29 mouse cellular contexts compared by ENCODE assay signal in the genomic region with DNA sequence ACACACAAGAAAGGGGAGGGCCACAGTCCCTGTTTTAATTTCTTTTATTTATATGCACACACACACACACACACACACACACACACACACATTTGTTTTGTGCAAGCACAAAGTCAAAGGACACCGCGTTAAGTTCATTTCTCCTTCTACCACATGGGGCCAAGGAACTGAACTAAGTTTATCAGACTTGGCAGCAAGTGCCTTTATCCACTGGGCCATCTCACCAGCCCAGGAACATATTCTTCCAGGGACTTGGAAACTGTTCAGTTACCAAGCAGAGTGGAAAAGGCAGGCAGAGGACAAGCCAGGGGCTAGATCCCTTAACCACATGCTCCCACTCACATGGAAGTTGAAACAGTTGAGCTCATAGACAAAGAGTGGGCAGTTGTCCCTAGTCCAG. TPM values are rescaled to one million over a fixed set of nuclear protein-coding genes. Genes with fewer than 3 reads are reported as not detected.
DNase-seq lines count a peak whose midpoint lies in the region; ATAC-seq and TF ChIP-seq lines count a peak whose summit lies in the region.
"Had no signal": no experiment of that assay in that cellular context is flagged by ENCODE, and none has a peak within 500 bp of the region (broad histone marks: within the 10 kb centered on the region; RNA-seq: fewer than 3 reads in every experiment).

No protein-coding gene starts in this region.

- H3K4me2 ChIP-seq in kidney, embryonic 14.5 days (replicated peaks; ENCODE audit: low read depth, low read length), result no peak overlapping the region
- H3K4me2 ChIP-seq in kidney, postnatal 0 days (ENCODE audit: low read length), result no peak overlapping the region
- H3K4me2 ChIP-seq: forebrain, embryonic 12.5 days; limb, embryonic 13.5 days; liver, embryonic 11.5 days; lung, embryonic 15.5 days; midbrain, embryonic 12.5 days; neural tube, embryonic 13.5 days; stomach, embryonic 15.5 days had no signal

- peaks cover 11% of the 10 kb centered on the region; the same call in 1 of the 2 replicates for H3K9me3 ChIP-seq in kidney, embryonic 14.5 days (ENCODE audit: control insufficient read depth, low read length)
- H3K9me3 ChIP-seq in kidney, postnatal 0 days (replicated peaks; ENCODE audit: low read length), result no peaks in the 10 kb centered on the region
- H3K9me3 ChIP-seq: forebrain, embryonic 12.5 days; limb, embryonic 13.5 days; lung, embryonic 15.5 days; stomach, embryonic 15.5 days had no signal

- intact Hi-C loops in left cerebral cortex, adult 2 months (cut with DNase I), result no loop called here

- no peak for TF ChIP-seq CTCF in testis, adult 2 months (IDR thresholded peaks at IDR 0.05; ENCODE audit: control insufficient read depth, insufficient read depth, insufficient replicate concordance, low read depth, low read length)
- no peak for TF ChIP-seq CTCF in kidney, postnatal 0 days (IDR thresholded peaks at IDR 0.05; ENCODE audit: low read depth)
- no peak for TF ChIP-seq CTCF in left cerebral cortex, adult 2 months (IDR thresholded peaks at IDR 0.05)

- WGBS in kidney, embryonic 14.5 days, result 95% methylated on average over 2 of the region's 2 CpGs
- WGBS in kidney, postnatal 0 days, result 81% methylated on average over 2 of the region's 2 CpGs

- H3K27ac ChIP-seq in kidney, embryonic 14.5 days (ENCODE audit: low read depth, low read length), result no peak overlapping the region
- peak overlapping the region; percentile 5; the same call in 1 of the 2 replicates for H3K27ac ChIP-seq in testis, adult 2 months (ENCODE audit: control insufficient read depth, insufficient read depth, low read depth, low read length)
- peak overlapping the region; percentile 57; the same call in 1 of the 2 replicates for H3K27ac ChIP-seq in kidney, postnatal 0 days
- no peak overlapping the region for H3K27ac ChIP-seq in left cerebral cortex, adult 2 months
- H3K27ac ChIP-seq: forebrain, embryonic 12.5 days; hindbrain, embryonic 10.5 days; limb, embryonic 13.5 days; lung, embryonic 15.5 days; midbrain, embryonic 12.5 days; neural tube, embryonic 13.5 days; stomach, embryonic 15.5 days had no signal

- H3K4me3 ChIP-seq in kidney, embryonic 14.5 days (ENCODE audit: low read length), result no peak overlapping the region
- H3K4me3 ChIP-seq in testis, adult 2 months (ENCODE audit: control insufficient read depth, low read depth, low read length), result no peak overlapping the region
- H3K4me3 ChIP-seq in kidney, postnatal 0 days (replicated peaks; ENCODE audit: low read depth, low read length), result no peak overlapping the region
- H3K4me3 ChIP-seq in left cerebral cortex, adult 2 months, result no peak overlapping the region
- H3K4me3 ChIP-seq: erythroblast, embryonic 14.5 days; forebrain, embryonic 12.5 days; hindbrain, embryonic 10.5 days; limb, embryonic 13.5 days; lung, embryonic 15.5 days; megakaryocyte, embryonic 14.5 days; midbrain, embryonic 12.5 days; neural tube, embryonic 13.5 days; stomach, embryonic 15.5 days had no signal

- H3K27me3 ChIP-seq in kidney, embryonic 14.5 days (ENCODE audit: control insufficient read depth, insufficient read depth, low read length), result no peaks in the 10 kb centered on the region
- H3K27me3 ChIP-seq in testis, adult 2 months (ENCODE audit: control insufficient read depth, insufficient read depth, low read length), result no peaks in the 10 kb centered on the region
- no peaks in the 10 kb centered on the region for H3K27me3 ChIP-seq in kidney, postnatal 0 days (ENCODE audit: insufficient read depth, low read length)
- H3K27me3 ChIP-seq: forebrain, embryonic 12.5 days; limb, embryonic 13.5 days; lung, embryonic 15.5 days; midbrain, embryonic 12.5 days; neural tube, embryonic 13.5 days; stomach, embryonic 15.5 days had no signal

- H3K36me3 ChIP-seq in kidney, embryonic 14.5 days (ENCODE audit: control insufficient read depth, insufficient read depth, low read length), result no peaks in the 10 kb centered on the region
- no peaks in the 10 kb centered on the region for H3K36me3 ChIP-seq in testis, adult 2 months (ENCODE audit: control insufficient read depth, insufficient read depth, low read length)
- H3K36me3 ChIP-seq in kidney, postnatal 0 days (ENCODE audit: insufficient read depth, low read length), result no peaks in the 10 kb centered on the region
- H3K36me3 ChIP-seq: forebrain, embryonic 12.5 days; hindbrain, embryonic 10.5 days; limb, embryonic 13.5 days; lung, embryonic 15.5 days; midbrain, embryonic 12.5 days; neural tube, embryonic 13.5 days; stomach, embryonic 15.5 days had no signal

- TF ChIP-seq POLR2A in testis, adult 2 months (IDR thresholded peaks at IDR 0.05; ENCODE audit: control insufficient read depth, low read depth, low read length), result no peak

- no peaks in the 10 kb centered on the region for H3K4me1 ChIP-seq in kidney, embryonic 14.5 days (ENCODE audit: control insufficient read depth, insufficient read depth, low read length)
- no peaks in the 10 kb centered on the region for H3K4me1 ChIP-seq in testis, adult 2 months (ENCODE audit: control insufficient read depth, insufficient read depth, low read length)
- H3K4me1 ChIP-seq in kidney, postnatal 0 days (replicated peaks; ENCODE audit: insufficient read depth, low read length), result no peaks in the 10 kb centered on the region
- H3K4me1 ChIP-seq: forebrain, embryonic 12.5 days; hindbrain, embryonic 10.5 days; limb, embryonic 13.5 days; lung, embryonic 15.5 days; megakaryocyte, embryonic 14.5 days; midbrain, embryonic 12.5 days; neural tube, embryonic 13.5 days; stomach, embryonic 15.5 days had no signal

- H3K9ac ChIP-seq in kidney, embryonic 14.5 days (ENCODE audit: low read depth, low read length), result no peak overlapping the region
- no peak overlapping the region for H3K9ac ChIP-seq in kidney, postnatal 0 days (ENCODE audit: low read depth, low read length)
- H3K9ac ChIP-seq: forebrain, embryonic 12.5 days; forebrain, postnatal 0 days; limb, embryonic 13.5 days; lung, embryonic 15.5 days; midbrain, embryonic 12.5 days; neural tube, embryonic 13.5 days; stomach, embryonic 15.5 days had no signal

- no peak for ATAC-seq in kidney, embryonic 14.5 days (ENCODE audit: low FRiP score, low TSS enrichment)
- no peak; the same call in 1 of the 2 replicates for ATAC-seq in kidney, postnatal 0 days (replicated peaks; ENCODE audit: low FRiP score, low read depth)
- ATAC-seq: CD4-positive, CD25-positive, alpha-beta regulatory T cell, adult 4 months; forebrain, postnatal 0 days; hindbrain, embryonic 16.5 days had no signal

- DNase-seq in kidney, adult 11 months, result peak; percentile 63
- no peak for DNase-seq in testis, postnatal 10 days (ENCODE audit: low spot score)
- no peak for DNase-seq in kidney, postnatal 0 days (ENCODE audit: low spot score)
- DNase-seq in testis, postnatal 14 days (ENCODE audit: low spot score), result peak; percentile 68
- no peak for DNase-seq in urinary bladder, postnatal 25 days (ENCODE audit: low spot score)
- DNase-seq in left cerebral cortex, adult 2 months (ENCODE audit: extremely low spot score in 1 of 2, low spot score in 2 of 2), result no peak
- DNase-seq: adrenal gland, postnatal 25 days; cerebellum, adult 18-20 months; cerebellum, postnatal 10 days; forebrain, postnatal 0 days; gastrocnemius, postnatal 36 days; heart, postnatal 14 days; layer of hippocampus, adult 9-11 months; thymus, adult 2 months; thymus, postnatal 4 days had no signal

RNA-seq across cellular contexts. Expression of a gene that starts 13.5 kb away (rescaled TPM):
- 18.0 and 21.5 TPM in 2 replicates for polyA plus RNA-seq in kidney, embryonic 14.5 days (2014; fragmentation: Nextera tagmentation; extraction: Ambion mirVana)
- 1.1 and 1.2 TPM in 2 replicates for polyA plus RNA-seq in testis, adult 2 months (2012; rRNA removed)
- 19.0 and 19.6 TPM in 2 replicates for polyA plus RNA-seq in kidney, postnatal 0 days (2015; fragmentation: Nextera tagmentation; extraction: Ambion mirVana)
- 10 to 100 TPM; 33.2 to 35.0 TPM for total RNA-seq in left cerebral cortex, adult 2 months (2021)
- polyA plus RNA-seq: CD4-positive, CD25-positive, alpha-beta regulatory T cell, adult 4 months; erythroblast, embryonic 14.5 days had no signal

RNA-seq across cellular contexts. Expression of a gene that starts 29.0 kb away (rescaled TPM):
- polyA plus RNA-seq in kidney, embryonic 14.5 days (2014; fragmentation: Nextera tagmentation; extraction: Ambion mirVana), result 424 and 494 TPM in 2 replicates
- polyA plus RNA-seq in testis, adult 2 months (2012; rRNA removed), result 18.1 and 18.2 TPM in 2 replicates
- polyA plus RNA-seq in kidney, postnatal 0 days (2015; fragmentation: Nextera tagmentation; extraction: Ambion mirVana), result 312 and 339 TPM in 2 replicates
- total RNA-seq in left cerebral cortex, adult 2 months (2021), result 10 to 100 TPM; 52.5 to 52.7 TPM

Comparison
In these comparisons a context has a peak if more than half of its experiments do, and no peak if none do; other contexts are left out.
1. DNase-seq: peak in kidney, adult 11 months (single experiment) and testis, postnatal 14 days (single experiment); none in testis, postnatal 10 days (single experiment), kidney, postnatal 0 days (single experiment), urinary bladder, postnatal 25 days (single experiment) and left cerebral cortex, adult 2 months (0 of 2).
2. H3K27ac ChIP-seq: peak in testis, adult 2 months (single experiment) and kidney, postnatal 0 days (single experiment); none in kidney, embryonic 14.5 days (single experiment) and left cerebral cortex, adult 2 months (single experiment).
3. RNA of a gene that starts 29.0 kb away (polyA plus RNA-seq): 424 to 494 TPM in kidney, embryonic 14.5 days and 312 to 339 TPM in kidney, postnatal 0 days; 18.1 to 18.2 TPM in testis, adult 2 months; every median in the first group is over 10 times any median in the second.